ENCODE assay signal across 8 mouse cellular contexts in genomic region chr4:43630030-43630581, GRCm38 (mm10). TPM values are rescaled to one million over a fixed set of nuclear protein-coding genes. Genes with fewer than 3 reads are reported as not detected.
A peak's percentile ranks its signal among the peaks of the same experiment; 100 is the strongest.
DNase-seq lines count a peak whose midpoint lies in the region; ATAC-seq lines count a peak whose summit lies in the region.

No protein-coding gene starts in this region.

- H3K4me1 ChIP-seq in hindbrain, embryonic 15.5 days (replicated peaks) = peaks cover 49% of the 10 kb centered on the region

- H3K36me3 ChIP-seq in hindbrain, embryonic 15.5 days = no peaks in the 10 kb centered on the region

- H3K4me2 ChIP-seq in hindbrain, embryonic 15.5 days = peak overlapping the region; percentile 98

- DNase-seq in R1 (ENCODE audit: low read depth, low spot score) = peak; percentile 86
- DNase-seq in cerebellum, postnatal 25 days = peak; percentile 85 to 89
- peak; percentile 90 for DNase-seq in gastrocnemius, adult 18-20 months (ENCODE audit: low spot score)
- peak; percentile 70 to 81 for DNase-seq in layer of hippocampus, postnatal 36 days
- DNase-seq in lung, postnatal 25 days (ENCODE audit: low spot score) = peak; percentile 90
- peak; percentile 92 for DNase-seq in retina, postnatal 1 day
- peak; percentile 66 for DNase-seq in urinary bladder, postnatal 25 days (ENCODE audit: low spot score)

- H3K27me3 ChIP-seq in hindbrain, embryonic 15.5 days = no peaks in the 10 kb centered on the region

- WGBS in hindbrain, embryonic 15.5 days = under 1% methylated on average over 5 of the region's 5 CpGs

- peak; percentile 70 for ATAC-seq in hindbrain, embryonic 15.5 days (ENCODE audit: low FRiP score, low read depth)

- 0 out of 2 replicates have a peak, but pooled peaks cover 5% of the 10 kb centered on the region for H3K9me3 ChIP-seq in hindbrain, embryonic 15.5 days

- no peak overlapping the region for H3K4me3 ChIP-seq in hindbrain, embryonic 15.5 days

- peak overlapping the region; percentile 26; the same call in 1 of the 2 replicates for H3K9ac ChIP-seq in hindbrain, embryonic 15.5 days

- H3K27ac ChIP-seq in hindbrain, embryonic 15.5 days (replicated peaks) = peak overlapping the region; percentile 84

RNA-seq across cellular contexts. Expression of gene Npr2, which starts 1.6 kb away (rescaled TPM):
- total RNA-seq in gastrocnemius, adult 18-20 months (2021) = 10 to 100 TPM; 35.2 to 38.7 TPM
- 13.2 TPM in 2 replicates for polyA plus RNA-seq in hindbrain, embryonic 15.5 days (2015; fragmentation: Nextera tagmentation; extraction: Ambion mirVana)
- total RNA-seq in layer of hippocampus, postnatal 36 days (2021) = 10 to 100 TPM; 51.6 to 59.1 TPM

RNA-seq across cellular contexts. Expression of gene Spag8, which starts 23.3 kb away (rescaled TPM):
- total RNA-seq in gastrocnemius, adult 18-20 months (2021) = not detected
- 6.9 and 7.0 TPM in 2 replicates for polyA plus RNA-seq in hindbrain, embryonic 15.5 days (2015; fragmentation: Nextera tagmentation; extraction: Ambion mirVana)
- 1 to 10 TPM in 1 of 2 experiments, under 1 TPM in 1; 0.87 to 1.4 TPM for total RNA-seq in layer of hippocampus, postnatal 36 days (2021)

RNA-seq across cellular contexts. Expression of gene Hint2, which starts 26.2 kb away (rescaled TPM):
- 10 to 100 TPM; 37.4 to 44.9 TPM for total RNA-seq in gastrocnemius, adult 18-20 months (2021)
- 73.0 and 80.2 TPM in 2 replicates for polyA plus RNA-seq in hindbrain, embryonic 15.5 days (2015; fragmentation: Nextera tagmentation; extraction: Ambion mirVana)
- 10 to 100 TPM; 29.6 to 33.2 TPM for total RNA-seq in layer of hippocampus, postnatal 36 days (2021)

RNA-seq across cellular contexts. Expression of gene Tmem8b, which starts 38.7 kb away (rescaled TPM):
- total RNA-seq in gastrocnemius, adult 18-20 months (2021) = 10 to 100 TPM; 10.9 to 12.7 TPM
- 14.2 and 15.4 TPM in 2 replicates for polyA plus RNA-seq in hindbrain, embryonic 15.5 days (2015; fragmentation: Nextera tagmentation; extraction: Ambion mirVana)
- 10 to 100 TPM; 66.7 to 67.3 TPM for total RNA-seq in layer of hippocampus, postnatal 36 days (2021)

RNA-seq across cellular contexts. Expression of gene Fam221b, which starts 38.8 kb away (rescaled TPM):
- under 1 TPM; 0.09 to 0.16 TPM for total RNA-seq in gastrocnemius, adult 18-20 months (2021)
- polyA plus RNA-seq in hindbrain, embryonic 15.5 days (2015; fragmentation: Nextera tagmentation; extraction: Ambion mirVana) = 1.5 and 1.9 TPM in 2 replicates
- total RNA-seq in layer of hippocampus, postnatal 36 days (2021) = 1 to 10 TPM; 1.3 to 1.5 TPM
